Mouse (Mus musculus): Measurements from ENCODE around the gene Retsat. TPM values are rescaled to one million over a fixed set of nuclear protein-coding genes. Genes with fewer than 3 reads are reported as not detected.

Gene Retsat
- polyA plus RNA-seq, 1 experiment, result 14.9 TPM

GRCm38 (mm10) chr6:72615151-72615550 lies 16.9 kb downstream of the Retsat start:
- H3K4me3 ChIP-seq, result peak overlapping the region; percentile 95
- peaks cover 29% of the 10 kb centered on the region for H3K36me3 ChIP-seq (ENCODE audit: control insufficient read depth, insufficient read depth)
- peak; percentile 13 for TF ChIP-seq USF1 (IDR thresholded peaks at IDR 0.05; ENCODE audit: low read depth)
- TF ChIP-seq TCF12 (IDR thresholded peaks at IDR 0.05; ENCODE audit: insufficient read depth, poor library complexity, severe bottlenecking), result no peak
- H3K79me2 ChIP-seq (ENCODE audit: control insufficient read depth, insufficient read depth), result peaks cover 20% of the 10 kb centered on the region
- no peaks in the 10 kb centered on the region for H3K27me3 ChIP-seq (ENCODE audit: control insufficient read depth, insufficient read depth, insufficient read length)
- H3ac ChIP-seq (ENCODE audit: control insufficient read depth, insufficient read length), result no peak overlapping the region
- H3K4me2 ChIP-seq (ENCODE audit: low read depth), result peak overlapping the region; percentile 97

- H3ac ChIP-seq (ENCODE audit: control insufficient read depth, insufficient read length), result peak overlapping the region; percentile 44
- TF ChIP-seq USF1 (IDR thresholded peaks at IDR 0.05; ENCODE audit: low read depth) (no peak), TCF12 (IDR thresholded peaks at IDR 0.05; ENCODE audit: insufficient read depth, poor library complexity, severe bottlenecking) (no peak), MAX (IDR thresholded peaks at IDR 0.05; ENCODE audit: low read depth) (no peak), CEBPB (IDR thresholded peaks at IDR 0.05; ENCODE audit: insufficient read depth, poor library complexity, severe bottlenecking) (no peak), POLR2A (IDR thresholded peaks at IDR 0.05; ENCODE audit: insufficient read length, low read depth) (no peak), SRF (IDR thresholded peaks at IDR 0.05; ENCODE audit: control insufficient read depth, insufficient read length, low read depth) (no peak), REST (IDR thresholded peaks at IDR 0.05; ENCODE audit: insufficient read depth, insufficient read length) (no peak), MYOG (IDR thresholded peaks at IDR 0.05; ENCODE audit: control insufficient read depth in 1 of 3, insufficient read depth in 1 of 3, insufficient read length in 2 of 3, low read depth in 2 of 3) (no peak), TCF3 (IDR thresholded peaks at IDR 0.05; ENCODE audit: insufficient read length, low read depth) (no peak), POLR2AphosphoS2 (IDR thresholded peaks at IDR 0.05; ENCODE audit: insufficient read length, low read depth) (no peak), E2F4 (IDR thresholded peaks at IDR 0.05; ENCODE audit: insufficient read depth) (no peak), MYOD1 (IDR thresholded peaks at IDR 0.05; ENCODE audit: control insufficient read depth in 1 of 3, insufficient read length in 2 of 3, low read depth in 2 of 3) (no peak)
Observed at GRCm38 (mm10) chr6:72615561-72616375, 17.5 kb downstream of the Retsat start.

GRCm38 (mm10) chr6:72616643-72617288 lies 18.5 kb downstream of the Retsat start, which contains the start of gene Tgoln1:
Gene Tgoln1 (minus strand): TSS chr6:72617000.
- H3ac ChIP-seq (ENCODE audit: control insufficient read depth, insufficient read length), result peak within 1 kb of the TSS; percentile 44
- TF ChIP-seq E2F4 (IDR thresholded peaks at IDR 0.05; ENCODE audit: insufficient read depth) (no peak), MYOD1 (IDR thresholded peaks at IDR 0.05; ENCODE audit: control insufficient read depth in 1 of 3, insufficient read length in 2 of 3, low read depth in 2 of 3) (no peak), SRF (IDR thresholded peaks at IDR 0.05; ENCODE audit: control insufficient read depth, insufficient read length, low read depth) (no peak), POLR2AphosphoS2 (IDR thresholded peaks at IDR 0.05; ENCODE audit: insufficient read length, low read depth) (peak; percentile 99), POLR2A (IDR thresholded peaks at IDR 0.05; ENCODE audit: insufficient read length, low read depth) (peak; percentile 97), TCF12 (IDR thresholded peaks at IDR 0.05; ENCODE audit: insufficient read depth, poor library complexity, severe bottlenecking) (no peak), TCF3 (IDR thresholded peaks at IDR 0.05; ENCODE audit: insufficient read length, low read depth) (no peak), REST (IDR thresholded peaks at IDR 0.05; ENCODE audit: insufficient read depth, insufficient read length) (no peak)

More at GRCm38 (mm10) chr6:72615561-72616375, 17.5 kb downstream of the Retsat start:
- Histone ChIP-seq H3K27me3 (ENCODE audit: control insufficient read depth, insufficient read depth, insufficient read length) (no peaks in the 10 kb centered on the region), H3K36me3 (ENCODE audit: control insufficient read depth, insufficient read depth) (peaks cover 23% of the 10 kb centered on the region), H3K79me2 (ENCODE audit: control insufficient read depth, insufficient read depth) (peaks cover 20% of the 10 kb centered on the region), H3K4me3 (peak overlapping the region; percentile 95), H3K4me2 (ENCODE audit: low read depth) (peak overlapping the region; percentile 97)

GRCm38 (mm10) chr6:72619734-72620532 lies 21.7 kb downstream of the Retsat start:
- peaks cover 5% of the 10 kb centered on the region for H3K36me3 ChIP-seq (ENCODE audit: control insufficient read depth, insufficient read depth)
- H3K79me2 ChIP-seq (ENCODE audit: control insufficient read depth, insufficient read depth), result peaks cover 16% of the 10 kb centered on the region
- TF ChIP-seq POLR2A (IDR thresholded peaks at IDR 0.05; ENCODE audit: insufficient read length, low read depth) (no peak), MAX (IDR thresholded peaks at IDR 0.05; ENCODE audit: low read depth) (no peak), USF1 (IDR thresholded peaks at IDR 0.05; ENCODE audit: low read depth) (no peak), TCF3 (IDR thresholded peaks at IDR 0.05; ENCODE audit: insufficient read length, low read depth) (no peak), POLR2AphosphoS2 (IDR thresholded peaks at IDR 0.05; ENCODE audit: insufficient read length, low read depth) (no peak), MYOD1 (IDR thresholded peaks at IDR 0.05; ENCODE audit: control insufficient read depth in 1 of 3, insufficient read length in 2 of 3, low read depth in 2 of 3) (no peak), REST (IDR thresholded peaks at IDR 0.05; ENCODE audit: insufficient read depth, insufficient read length) (no peak), E2F4 (IDR thresholded peaks at IDR 0.05; ENCODE audit: insufficient read depth) (no peak), TCF12 (IDR thresholded peaks at IDR 0.05; ENCODE audit: insufficient read depth, poor library complexity, severe bottlenecking) (no peak), SRF (IDR thresholded peaks at IDR 0.05; ENCODE audit: control insufficient read depth, insufficient read length, low read depth) (no peak), MYOG (IDR thresholded peaks at IDR 0.05; ENCODE audit: control insufficient read depth in 1 of 3, insufficient read depth in 1 of 3, insufficient read length in 2 of 3, low read depth in 2 of 3) (no peak), CEBPB (IDR thresholded peaks at IDR 0.05; ENCODE audit: insufficient read depth, poor library complexity, severe bottlenecking) (no peak)
- H3K4me3 ChIP-seq, result no peak overlapping the region
- H3K4me2 ChIP-seq (ENCODE audit: low read depth), result peak overlapping the region; percentile 1
- no peak overlapping the region for H3ac ChIP-seq (ENCODE audit: control insufficient read depth, insufficient read length)
- no peaks in the 10 kb centered on the region for H3K27me3 ChIP-seq (ENCODE audit: control insufficient read depth, insufficient read depth, insufficient read length)

More at GRCm38 (mm10) chr6:72616643-72617288, 18.5 kb downstream of the Retsat start, which contains the start of gene Tgoln1:
- Histone ChIP-seq H3K4me3 (peak within 1 kb of the TSS; percentile 95), H3K27me3 (ENCODE audit: control insufficient read depth, insufficient read depth, insufficient read length) (no peaks in the 10 kb centered on the region), H3K36me3 (ENCODE audit: control insufficient read depth, insufficient read depth) (peaks cover 18% of the 10 kb centered on the region), H3K79me2 (ENCODE audit: control insufficient read depth, insufficient read depth) (peaks cover 20% of the 10 kb centered on the region), H3K4me2 (ENCODE audit: low read depth) (peak within 1 kb of the TSS; percentile 97)
